Mouse (Mus musculus) intestine, embryonic 15.5 days (tissue): ENCODE measurements at regions not wholly inside any gene's neighbourhood (a gene's known extent, or its start where the extent isn't known, plus 50 kb on each side); places are given as distances from the start of the nearest gene placed in this dataset.

ENCODE experiments used
- ATAC-seq: fragments of 200-750 bp; cut with Nextera tagmentation; 2 replicates; pipeline ENCODE4 v1.8.0; 2017; ENCODE audit warnings: moderate TSS enrichment, moderate library complexity
- H3K27ac ChIP-seq: fragments of 300-500 bp; sonication (generic); 2 replicates; pipeline ENCODE4 v1.5.1; 2015; ENCODE audit warnings: mild to moderate bottlenecking, inconsistent platforms
- H3K27me3 ChIP-seq: fragments of 300-500 bp; sonication (generic); replicated peaks from 2 replicates; pipeline ENCODE4 v1.6.1; 2015; ENCODE audit warnings: inconsistent platforms
- H3K36me3 ChIP-seq: fragments of 300-500 bp; sonication (generic); 2 replicates; pipeline ENCODE4 v1.6.1; 2015; ENCODE audit warnings: inconsistent platforms
- H3K4me1 ChIP-seq: fragments of 300-500 bp; sonication (generic); replicated peaks from 2 replicates; pipeline ENCODE4 v1.6.1; 2015; ENCODE audit warnings: inconsistent platforms
- H3K4me2 ChIP-seq: fragments of 300-500 bp; sonication (generic); replicated peaks from 2 replicates; pipeline ENCODE4 v1.6.1; 2015; ENCODE audit warnings: mild to moderate bottlenecking, inconsistent platforms
- H3K4me3 ChIP-seq: fragments of 300-500 bp; sonication (generic); replicated peaks from 2 replicates; pipeline ENCODE4 v1.5.1; 2015; ENCODE audit warnings: inconsistent platforms
- H3K9ac ChIP-seq: fragments of 300-500 bp; sonication (generic); 2 replicates; pipeline ENCODE4 v1.6.1; 2015; ENCODE audit warnings: inconsistent platforms
- H3K9me3 ChIP-seq: fragments of 300-500 bp; sonication (generic); 2 replicates; pipeline ENCODE4 v1.6.1; 2016; ENCODE audit warnings: inconsistent platforms
- WGBS: fragments of 180-500 bp; shearing (Covaris S2); methylation state at CpG from one replicate; pipeline ENCODE4 v1.1.7; 2015; 5-methylcytosine and 5-hydroxymethylcytosine counted together

GRCm38 (mm10) chr5:128513261-128513660 lies 80.4 kb upstream of the Tmem132d start:
- Histone ChIP-seq H3K4me2 (no peak overlapping the region), H3K36me3 (no peaks in the 10 kb centered on the region), H3K4me3 (no peak overlapping the region), H3K9ac (no peak overlapping the region), H3K9me3 (no peaks in the 10 kb centered on the region), H3K27ac (no peak overlapping the region), H3K4me1 (no peaks in the 10 kb centered on the region), H3K27me3 (0 out of 2 replicates have a peak, but pooled peaks cover 3% of the 10 kb centered on the region)
- no peak for ATAC-seq
- 77% methylated on average over 14 of the region's 14 CpGs for WGBS

GRCm38 (mm10) chr5:128512606-128513005 lies 79.7 kb upstream of the Tmem132d start:
- 82% methylated on average over 9 of the region's 9 CpGs for WGBS
- no peak for ATAC-seq
- Histone ChIP-seq H3K4me3 (no peak overlapping the region), H3K9ac (no peak overlapping the region), H3K4me2 (no peak overlapping the region), H3K36me3 (no peaks in the 10 kb centered on the region), H3K27me3 (0 out of 2 replicates have a peak, but pooled peaks cover 3% of the 10 kb centered on the region), H3K9me3 (no peaks in the 10 kb centered on the region), H3K27ac (no peak overlapping the region), H3K4me1 (no peaks in the 10 kb centered on the region)

GRCm38 (mm10) chr5:128504502-128504901 lies 71.6 kb upstream of the Tmem132d start:
- no peaks in the 10 kb centered on the region for H3K9me3 ChIP-seq
- no peak overlapping the region for H3K4me2 ChIP-seq
- H3K27ac ChIP-seq = no peak overlapping the region
- no peak overlapping the region for H3K9ac ChIP-seq
- no peaks in the 10 kb centered on the region for H3K4me1 ChIP-seq
- no peaks in the 10 kb centered on the region for H3K36me3 ChIP-seq
- no peak for ATAC-seq
- WGBS = 5% methylated on average over 4 of the region's 4 CpGs
- no peak overlapping the region for H3K4me3 ChIP-seq
- H3K27me3 ChIP-seq = no peaks in the 10 kb centered on the region

- H3K36me3 ChIP-seq = no peaks in the 10 kb centered on the region
- H3K4me3 ChIP-seq = no peak overlapping the region
- no peaks in the 10 kb centered on the region for H3K9me3 ChIP-seq
- ATAC-seq = no peak
- no peaks in the 10 kb centered on the region for H3K27me3 ChIP-seq
- no peak overlapping the region for H3K9ac ChIP-seq
- H3K4me2 ChIP-seq = no peak overlapping the region
- WGBS = 49% methylated on average over 9 of the region's 9 CpGs
- H3K4me1 ChIP-seq = no peaks in the 10 kb centered on the region
- no peak overlapping the region for H3K27ac ChIP-seq
Measured at GRCm38 (mm10) chr5:128499488-128499887, 66.6 kb upstream of the Tmem132d start.

GRCm38 (mm10) chr5:128499033-128499432 lies 66.2 kb upstream of the Tmem132d start:
- Histone ChIP-seq H3K9ac (no peak overlapping the region), H3K36me3 (no peaks in the 10 kb centered on the region), H3K4me2 (no peak overlapping the region), H3K4me3 (no peak overlapping the region), H3K27ac (no peak overlapping the region), H3K9me3 (no peaks in the 10 kb centered on the region), H3K27me3 (no peaks in the 10 kb centered on the region), H3K4me1 (no peaks in the 10 kb centered on the region)
- no peak for ATAC-seq
- 54% methylated on average over 5 of the region's 5 CpGs for WGBS

- H3K4me1 ChIP-seq = no peaks in the 10 kb centered on the region
- no peak overlapping the region for H3K4me3 ChIP-seq
- H3K27ac ChIP-seq = no peak overlapping the region
- no peak overlapping the region for H3K9ac ChIP-seq
- no peaks in the 10 kb centered on the region for H3K27me3 ChIP-seq
- H3K4me2 ChIP-seq = no peak overlapping the region
- no peaks in the 10 kb centered on the region for H3K9me3 ChIP-seq
- 87% methylated on average over 5 of the region's 5 CpGs for WGBS
- ATAC-seq = no peak
- no peaks in the 10 kb centered on the region for H3K36me3 ChIP-seq
Measured at GRCm38 (mm10) chr5:128492541-128492940, 59.7 kb upstream of the Tmem132d start.

- ATAC-seq = no peak
- Histone ChIP-seq H3K36me3 (no peaks in the 10 kb centered on the region), H3K9me3 (no peaks in the 10 kb centered on the region), H3K9ac (no peak overlapping the region), H3K4me2 (no peak overlapping the region), H3K4me3 (no peak overlapping the region), H3K4me1 (no peaks in the 10 kb centered on the region), H3K27me3 (no peaks in the 10 kb centered on the region), H3K27ac (no peak overlapping the region)
- WGBS = 33% methylated on average over 9 of the region's 9 CpGs
Measured at GRCm38 (mm10) chr5:128491155-128491554, 58.3 kb upstream of the Tmem132d start.

GRCm38 (mm10) chr5:128488872-128489580 lies 56.1 kb upstream of the Tmem132d start:
- H3K36me3 ChIP-seq = no peaks in the 10 kb centered on the region
- H3K4me3 ChIP-seq = no peak overlapping the region
- H3K9me3 ChIP-seq = no peaks in the 10 kb centered on the region
- no peak overlapping the region for H3K9ac ChIP-seq
- no peak overlapping the region for H3K27ac ChIP-seq
- H3K4me1 ChIP-seq = no peaks in the 10 kb centered on the region
- ATAC-seq = no peak
- no peaks in the 10 kb centered on the region for H3K27me3 ChIP-seq
- 84% methylated on average over 4 of the region's 4 CpGs for WGBS
- H3K4me2 ChIP-seq = no peak overlapping the region

GRCm38 (mm10) chr5:128487371-128487770 lies 54.5 kb upstream of the Tmem132d start:
- H3K27ac ChIP-seq = no peak overlapping the region
- H3K4me3 ChIP-seq = no peak overlapping the region
- peaks cover 12% of the 10 kb centered on the region; the same call in 1 of the 2 replicates for H3K27me3 ChIP-seq
- no peak for ATAC-seq
- H3K4me2 ChIP-seq = no peak overlapping the region
- no peaks in the 10 kb centered on the region for H3K4me1 ChIP-seq
- H3K36me3 ChIP-seq = no peaks in the 10 kb centered on the region
- no peaks in the 10 kb centered on the region for H3K9me3 ChIP-seq
- H3K9ac ChIP-seq = no peak overlapping the region
- 77% methylated on average over 3 of the region's 3 CpGs for WGBS

- Histone ChIP-seq H3K4me3 (no peak overlapping the region), H3K27me3 (peaks cover 13% of the 10 kb centered on the region), H3K9ac (no peak overlapping the region), H3K4me2 (no peak overlapping the region), H3K4me1 (no peaks in the 10 kb centered on the region), H3K36me3 (no peaks in the 10 kb centered on the region), H3K27ac (no peak overlapping the region), H3K9me3 (no peaks in the 10 kb centered on the region)
- WGBS = 47% methylated on average over 6 of the region's 6 CpGs
- no peak for ATAC-seq
Measured at GRCm38 (mm10) chr5:128484116-128484515, 51.2 kb upstream of the Tmem132d start.

GRCm38 (mm10) chr5:128483441-128483810 lies 50.5 kb upstream of the Tmem132d start:
- H3K9me3 ChIP-seq = no peaks in the 10 kb centered on the region
- H3K9ac ChIP-seq = no peak overlapping the region
- 7% methylated on average over 13 of the region's 13 CpGs for WGBS
- peaks cover 13% of the 10 kb centered on the region for H3K27me3 ChIP-seq
- no peaks in the 10 kb centered on the region for H3K36me3 ChIP-seq
- H3K4me2 ChIP-seq = no peak overlapping the region
- H3K4me3 ChIP-seq = no peak overlapping the region
- H3K4me1 ChIP-seq = no peaks in the 10 kb centered on the region
- no peak for ATAC-seq
- no peak overlapping the region for H3K27ac ChIP-seq

GRCm38 (mm10) chr5:128482617-128483440 lies 50.0 kb upstream of the Tmem132d start:
- Histone ChIP-seq H3K27ac (no peak overlapping the region), H3K4me1 (no peaks in the 10 kb centered on the region), H3K27me3 (peaks cover 13% of the 10 kb centered on the region), H3K9ac (no peak overlapping the region), H3K36me3 (no peaks in the 10 kb centered on the region), H3K9me3 (no peaks in the 10 kb centered on the region), H3K4me2 (peak overlapping the region; percentile 36), H3K4me3 (no peak overlapping the region)
- ATAC-seq = no peak
- WGBS = 8% methylated on average over 20 of the region's 20 CpGs
